25 mouse cellular contexts compared by ENCODE assay signal in genomic region chr8:95185891-95186513, GRCm38 (mm10). TPM values are rescaled to one million over a fixed set of nuclear protein-coding genes. Genes with fewer than 3 reads are reported as not detected.
DNase-seq lines count a peak whose midpoint lies in the region; ATAC-seq and TF ChIP-seq lines count a peak whose summit lies in the region.
"Had no signal": no experiment of that assay in that cellular context is flagged by ENCODE, and none has a peak within 500 bp of the region (broad histone marks: within the 10 kb centered on the region; RNA-seq: fewer than 3 reads in every experiment).

No protein-coding gene starts in this region.

- H3K4me3 ChIP-seq in midbrain, embryonic 11.5 days (ENCODE audit: low read depth, low read length) = no peak overlapping the region
- H3K4me3 ChIP-seq in midbrain, embryonic 15.5 days = no peak overlapping the region
- H3K4me3 ChIP-seq in ES-Bruce4 (ENCODE audit: low read depth, low read length) = no peak overlapping the region
- H3K4me3 ChIP-seq: embryonic facial prominence, embryonic 13.5 days; embryonic facial prominence, embryonic 15.5 days; forebrain, embryonic 13.5 days; forebrain, embryonic 15.5 days had no signal

- no peaks in the 10 kb centered on the region for H3K27me3 ChIP-seq in midbrain, embryonic 11.5 days (ENCODE audit: control insufficient read depth, insufficient read depth, low read length)
- no peaks in the 10 kb centered on the region for H3K27me3 ChIP-seq in midbrain, embryonic 15.5 days (replicated peaks)
- H3K27me3 ChIP-seq in ES-Bruce4 (ENCODE audit: control insufficient read depth, insufficient read depth, low read length, poor library complexity, severe bottlenecking) = no peaks in the 10 kb centered on the region
- H3K27me3 ChIP-seq: CH12.LX; embryonic facial prominence, embryonic 13.5 days; embryonic facial prominence, embryonic 15.5 days; forebrain, embryonic 13.5 days; forebrain, embryonic 15.5 days had no signal

- WGBS in midbrain, embryonic 11.5 days = 86% methylated on average over 7 of the region's 7 CpGs
- 84% methylated on average over 7 of the region's 7 CpGs for WGBS in midbrain, embryonic 15.5 days

- no peaks in the 10 kb centered on the region for H3K36me3 ChIP-seq in midbrain, embryonic 11.5 days (ENCODE audit: control insufficient read depth, insufficient read depth, low read length)
- no peaks in the 10 kb centered on the region for H3K36me3 ChIP-seq in midbrain, embryonic 15.5 days (replicated peaks)
- no peaks in the 10 kb centered on the region for H3K36me3 ChIP-seq in ES-Bruce4 (ENCODE audit: control insufficient read depth, insufficient read depth, low read length, poor library complexity, severe bottlenecking)
- H3K36me3 ChIP-seq: embryonic facial prominence, embryonic 13.5 days; embryonic facial prominence, embryonic 15.5 days; forebrain, embryonic 15.5 days; G1E had no signal

- TF ChIP-seq EP300 in ES-Bruce4 (IDR thresholded peaks at IDR 0.05; ENCODE audit: insufficient read depth, low read depth, low read length) = no peak

- H3K9ac ChIP-seq in midbrain, embryonic 11.5 days (ENCODE audit: low read length) = no peak overlapping the region
- no peak overlapping the region for H3K9ac ChIP-seq in midbrain, embryonic 15.5 days
- 0 out of 2 replicates have a peak overlapping the region, but pooled peaks have one; percentile 4 for H3K9ac ChIP-seq in ES-Bruce4 (ENCODE audit: low read depth, poor library complexity, severe bottlenecking)
- H3K9ac ChIP-seq: embryonic facial prominence, embryonic 13.5 days; embryonic facial prominence, embryonic 15.5 days; forebrain, embryonic 13.5 days; forebrain, embryonic 15.5 days; forebrain, postnatal 0 days had no signal

- no peak for TF ChIP-seq CTCF in ES-Bruce4 (IDR thresholded peaks at IDR 0.05; ENCODE audit: low read depth, low read length)

- no peak overlapping the region for H3K27ac ChIP-seq in midbrain, embryonic 11.5 days (ENCODE audit: low read depth, low read length)
- no peak overlapping the region for H3K27ac ChIP-seq in midbrain, embryonic 15.5 days
- H3K27ac ChIP-seq in ES-Bruce4 (ENCODE audit: insufficient read depth, low read length) = peak overlapping the region; percentile 80
- H3K27ac ChIP-seq: embryonic facial prominence, embryonic 13.5 days; embryonic facial prominence, embryonic 15.5 days; forebrain, embryonic 13.5 days; forebrain, embryonic 15.5 days had no signal

- H3K4me1 ChIP-seq in midbrain, embryonic 11.5 days (ENCODE audit: control insufficient read depth, insufficient read depth, low read length) = no peaks in the 10 kb centered on the region; the same call in 1 of the 2 replicates
- H3K4me1 ChIP-seq in midbrain, embryonic 15.5 days = no peaks in the 10 kb centered on the region
- H3K4me1 ChIP-seq in ES-Bruce4 (ENCODE audit: control insufficient read depth, insufficient read depth, low read length) = peaks cover 5% of the 10 kb centered on the region
- H3K4me1 ChIP-seq: forebrain, embryonic 13.5 days; forebrain, embryonic 15.5 days had no signal

- ATAC-seq in midbrain, embryonic 11.5 days (ENCODE audit: low FRiP score) = no peak
- no peak for ATAC-seq in midbrain, embryonic 15.5 days (replicated peaks)
- peak; percentile 58 for ATAC-seq in granulocyte monocyte progenitor cell, adult 5-6 weeks (replicated peaks; ENCODE audit: poor library complexity, severe bottlenecking)
- ATAC-seq: activated CD4-positive, CD25-positive, alpha-beta regulatory T cell, adult 4 months; CD4-positive, CD25-positive, alpha-beta regulatory T cell, adult 4 months; forebrain, embryonic 13.5 days; forebrain, embryonic 15.5 days; forebrain, postnatal 0 days had no signal

- peak; percentile 79 for DNase-seq in midbrain, embryonic 11.5 days (ENCODE audit: low spot score, missing footprints)
- DNase-seq in Muller cell, postnatal 12 days (ENCODE audit: inconsistent ontology term) = peak; percentile 29
- DNase-seq in frontal cortex, adult 2 months (ENCODE audit: extremely low spot score in 1 of 2, low spot score in 1 of 2) = no peak
- no peak for DNase-seq in thymus, postnatal 4 days
- no peak for DNase-seq in thymus, adult 18-20 months
- DNase-seq: adrenal gland, adult 8-10 months; adrenal gland, postnatal 36 days; cerebellum, adult 11-12 months; cerebellum, adult 2 months; cerebellum, adult 9-10 months; cerebellum, postnatal 10 days; cerebellum, postnatal 25 days; embryo, embryonic 11 days; forebrain, postnatal 0 days had no signal

- H3K4me2 ChIP-seq in midbrain, embryonic 11.5 days = no peak overlapping the region
- H3K4me2 ChIP-seq in midbrain, embryonic 15.5 days = no peak overlapping the region
- H3K4me2 ChIP-seq: embryonic facial prominence, embryonic 13.5 days; embryonic facial prominence, embryonic 15.5 days; forebrain, embryonic 13.5 days; forebrain, embryonic 15.5 days had no signal

- no peaks in the 10 kb centered on the region for H3K9me3 ChIP-seq in midbrain, embryonic 11.5 days (ENCODE audit: control insufficient read depth, low read length)
- H3K9me3 ChIP-seq in midbrain, embryonic 15.5 days = no peaks in the 10 kb centered on the region
- H3K9me3 ChIP-seq in ES-Bruce4 (replicated peaks; ENCODE audit: control insufficient read depth, insufficient read depth, low read length, poor library complexity, severe bottlenecking) = no peaks in the 10 kb centered on the region
- H3K9me3 ChIP-seq: embryonic facial prominence, embryonic 13.5 days; embryonic facial prominence, embryonic 15.5 days; forebrain, embryonic 13.5 days; forebrain, embryonic 15.5 days; G1E had no signal

- TF ChIP-seq POLR2A in ES-Bruce4 (IDR thresholded peaks at IDR 0.05; ENCODE audit: insufficient read depth, low read length) = no peak

RNA-seq across cellular contexts. Expression of gene Kifc3, which starts 16.6 kb away (rescaled TPM):
- 2.3 and 3.6 TPM in 2 replicates for polyA plus RNA-seq in midbrain, embryonic 11.5 days (2014; fragmentation: Nextera tagmentation; extraction: Ambion mirVana)
- 29.8 and 33.9 TPM in 2 replicates for polyA plus RNA-seq in midbrain, embryonic 15.5 days (2015; fragmentation: Nextera tagmentation; extraction: Ambion mirVana)
- 19.0 and 22.2 TPM in 2 replicates for polyA plus RNA-seq in ES-Bruce4 (2011; ENCODE audit: insufficient read depth, insufficient read length, low read depth, missing spikeins)
- 0.26 and 1.1 TPM in 2 replicates for total RNA-seq in granulocyte monocyte progenitor cell, adult 5-6 weeks (2014; fragmentation: Nextera tagmentation)
- 3.2 and 4.1 TPM in 2 replicates for total RNA-seq in granulocyte monocyte progenitor cell, adult 5-6 weeks (2017)
- 60.9 and 65.7 TPM in 2 replicates for polyA plus RNA-seq in frontal cortex, adult 2 months (2012; rRNA removed)
- polyA plus RNA-seq: CD4-positive, CD25-positive, alpha-beta regulatory T cell, adult 4 months; G1E had no signal

Comparison
In these comparisons a context has a peak if more than half of its experiments do, and no peak if none do; other contexts are left out.
1. DNase-seq: peak in midbrain, embryonic 11.5 days (single experiment) and Muller cell, postnatal 12 days (single experiment); none in frontal cortex, adult 2 months (0 of 2), thymus, postnatal 4 days (single experiment) and thymus, adult 18-20 months (0 of 2).